18 mouse cellular contexts compared by ENCODE assay signal in the genomic region with DNA sequence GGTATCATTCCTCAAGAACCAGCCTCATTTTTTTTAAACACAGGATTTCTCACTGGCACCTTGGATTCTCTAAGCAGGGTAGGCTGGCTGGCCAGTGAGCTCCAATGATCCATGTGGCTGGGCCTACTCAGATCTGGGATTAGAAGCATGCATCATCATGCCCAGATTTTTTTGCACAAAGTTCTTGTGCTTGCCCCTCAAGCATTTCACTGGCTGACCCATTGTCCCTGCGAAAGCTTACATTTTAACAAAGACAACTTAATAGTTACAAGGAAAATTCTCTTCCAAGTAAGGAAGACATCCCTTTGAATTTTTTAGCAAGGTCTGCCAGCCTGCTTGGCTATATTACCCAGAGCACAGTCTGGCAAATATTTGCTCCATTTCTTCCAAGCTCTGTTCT.
"Had no signal": no experiment of that assay in that cellular context is flagged by ENCODE, and none has a peak within 500 bp of the region (broad histone marks: within the 10 kb centered on the region; RNA-seq: fewer than 3 reads in every experiment).

No protein-coding gene starts in this region.

- H3K27me3 ChIP-seq: midbrain, embryonic 12.5 days; neural tube, embryonic 13.5 days; neural tube, embryonic 15.5 days had no signal

- H3K27ac ChIP-seq: midbrain, embryonic 10.5 days; midbrain, embryonic 12.5 days; neural tube, embryonic 13.5 days; neural tube, embryonic 15.5 days had no signal

- H3K36me3 ChIP-seq: midbrain, embryonic 10.5 days; midbrain, embryonic 12.5 days; neural tube, embryonic 13.5 days; neural tube, embryonic 15.5 days had no signal

- H3K4me2 ChIP-seq: lung, embryonic 14.5 days; midbrain, embryonic 12.5 days; neural tube, embryonic 13.5 days; neural tube, embryonic 15.5 days had no signal

- H3K4me3 ChIP-seq: midbrain, embryonic 10.5 days; midbrain, embryonic 12.5 days; myocyte; neural tube, embryonic 13.5 days; neural tube, embryonic 15.5 days had no signal

- H3K4me1 ChIP-seq: midbrain, embryonic 10.5 days; midbrain, embryonic 12.5 days; neural tube, embryonic 13.5 days; neural tube, embryonic 15.5 days had no signal

- DNase-seq: lung, embryonic 14.5 days; lung, postnatal 10 days; lung, postnatal 4 days; midbrain, embryonic 14.5 days; retina, postnatal 1 day; right cerebral cortex, adult 18-20 months; right cerebral cortex, postnatal 25 days; right cerebral cortex, postnatal 4 days; spleen, adult 18-20 months; thymus, adult 18-20 months; thymus, postnatal 14 days; thymus, postnatal 36 days had no signal

- ATAC-seq: midbrain, embryonic 16.5 days had no signal

- H3K9ac ChIP-seq: lung, embryonic 14.5 days; midbrain, embryonic 12.5 days; neural tube, embryonic 13.5 days; neural tube, embryonic 15.5 days had no signal

- H3K9me3 ChIP-seq: midbrain, embryonic 10.5 days; midbrain, embryonic 12.5 days; neural tube, embryonic 13.5 days; neural tube, embryonic 15.5 days had no signal
